Mouse (Mus musculus) kidney, embryonic 15.5 days (tissue): Measurements from ENCODE around the gene Asb13. TPM values are rescaled to one million over a fixed set of nuclear protein-coding genes. Genes with fewer than 3 reads are reported as not detected.

Experiments
- ATAC-seq: fragments of 200-750 bp; cut with Nextera tagmentation; replicated peaks from 2 replicates; pipeline ENCODE4 v1.8.0; 2017; ENCODE audit warnings: moderate TSS enrichment; ENCODE audit not compliant: low FRiP score
- H3K27ac ChIP-seq: fragments of 300-500 bp; sonication (generic); 2 replicates; pipeline ENCODE4 v1.5.1; 2015; ENCODE audit warnings: mild to moderate bottlenecking, inconsistent platforms
- H3K27me3 ChIP-seq: fragments of 300-500 bp; sonication (generic); 2 replicates; pipeline ENCODE4 v1.6.1; 2015; ENCODE audit warnings: inconsistent platforms
- H3K36me3 ChIP-seq: fragments of 300-500 bp; sonication (generic); 2 replicates; pipeline ENCODE4 v1.6.1; 2015; ENCODE audit warnings: inconsistent platforms
- H3K4me1 ChIP-seq: fragments of 300-500 bp; sonication (generic); 2 replicates; pipeline ENCODE4 v1.6.1; 2015; ENCODE audit warnings: inconsistent platforms
- H3K4me2 ChIP-seq: fragments of 300-500 bp; sonication (generic); 2 replicates; pipeline ENCODE4 v1.6.1; 2015; ENCODE audit warnings: moderate library complexity, mild to moderate bottlenecking, inconsistent platforms
- H3K4me3 ChIP-seq: fragments of 300-500 bp; sonication (generic); replicated peaks from 2 replicates; pipeline ENCODE4 v1.5.1; 2015; ENCODE audit warnings: mild to moderate bottlenecking, inconsistent platforms
- H3K9ac ChIP-seq: fragments of 300-500 bp; sonication (generic); 2 replicates; pipeline ENCODE4 v1.6.1; 2015; ENCODE audit warnings: mild to moderate bottlenecking, inconsistent platforms
- H3K9me3 ChIP-seq: fragments of 300-500 bp; sonication (generic); replicated peaks from 2 replicates; pipeline ENCODE4 v1.6.1; 2016; ENCODE audit warnings: inconsistent platforms
- WGBS: fragments of 180-500 bp; shearing (Covaris S2); methylation state at CpG from one replicate; pipeline ENCODE4 v1.1.7; 2015; ENCODE audit warnings: mixed read lengths; 5-methylcytosine and 5-hydroxymethylcytosine counted together
- polyA plus RNA-seq: library from polyadenylated mRNA; unstranded; fragments of >200 nt; fragmentation: Nextera tagmentation; extraction: Ambion mirVana; gene quantifications from 2 replicates; pipeline ENCODE4 v1.2.1, GENCODE M21; 2015

Gene Asb13
- polyA plus RNA-seq, 1 experiment from 2014 or later, result 15.0 TPM

- no peaks in the 10 kb centered on the region for H3K27me3 ChIP-seq
- ATAC-seq, result no peak
- WGBS, result 84% methylated on average over 5 of the region's 5 CpGs
- no peak overlapping the region for H3K9ac ChIP-seq
- H3K27ac ChIP-seq, result no peak overlapping the region
- no peaks in the 10 kb centered on the region for H3K36me3 ChIP-seq
- H3K9me3 ChIP-seq, result no peaks in the 10 kb centered on the region
- H3K4me3 ChIP-seq, result no peak overlapping the region
- no peaks in the 10 kb centered on the region for H3K4me1 ChIP-seq
- no peak overlapping the region for H3K4me2 ChIP-seq
Measured at GRCm38 (mm10) chr13:3667288-3667873, 33.5 kb downstream of the Asb13 start.

- no peak overlapping the region for H3K27ac ChIP-seq
- H3K4me1 ChIP-seq, result no peaks in the 10 kb centered on the region
- no peaks in the 10 kb centered on the region for H3K27me3 ChIP-seq
- no peaks in the 10 kb centered on the region for H3K36me3 ChIP-seq
- H3K9me3 ChIP-seq, result no peaks in the 10 kb centered on the region
- H3K9ac ChIP-seq, result no peak overlapping the region
- ATAC-seq, result no peak
- H3K4me3 ChIP-seq, result no peak overlapping the region
- H3K4me2 ChIP-seq, result no peak overlapping the region
- WGBS, result 95% methylated on average over 3 of the region's 3 CpGs
Measured at GRCm38 (mm10) chr13:3668068-3668467, 34.2 kb downstream of the Asb13 start.

- Histone ChIP-seq H3K4me3 (no peak overlapping the region), H3K36me3 (no peaks in the 10 kb centered on the region), H3K4me2 (no peak overlapping the region), H3K27me3 (no peaks in the 10 kb centered on the region), H3K9me3 (no peaks in the 10 kb centered on the region), H3K9ac (no peak overlapping the region), H3K27ac (no peak overlapping the region), H3K4me1 (no peaks in the 10 kb centered on the region)
- no peak for ATAC-seq
- WGBS, result 92% methylated on average over 1 of the region's 1 CpGs
Measured at GRCm38 (mm10) chr13:3669611-3670010, 35.8 kb downstream of the Asb13 start.

GRCm38 (mm10) chr13:3670039-3670438 is 36.2 kb downstream of the Asb13 start:
- Histone ChIP-seq H3K27ac (no peak overlapping the region), H3K4me3 (no peak overlapping the region), H3K4me1 (no peaks in the 10 kb centered on the region), H3K27me3 (no peaks in the 10 kb centered on the region), H3K4me2 (no peak overlapping the region), H3K36me3 (no peaks in the 10 kb centered on the region), H3K9ac (no peak overlapping the region), H3K9me3 (no peaks in the 10 kb centered on the region)
- peak; percentile 59; the same call in 1 of the 2 replicates for ATAC-seq
- WGBS, result 65% methylated on average over 1 of the region's 1 CpGs

GRCm38 (mm10) chr13:3673151-3673550 is 39.3 kb downstream of the Asb13 start:
- no peaks in the 10 kb centered on the region for H3K9me3 ChIP-seq
- no peaks in the 10 kb centered on the region for H3K4me1 ChIP-seq
- no peaks in the 10 kb centered on the region for H3K36me3 ChIP-seq
- no peak for ATAC-seq
- no peak overlapping the region for H3K27ac ChIP-seq
- H3K4me2 ChIP-seq, result no peak overlapping the region
- 77% methylated on average over 3 of the region's 3 CpGs for WGBS
- no peaks in the 10 kb centered on the region for H3K27me3 ChIP-seq
- H3K9ac ChIP-seq, result no peak overlapping the region
- no peak overlapping the region for H3K4me3 ChIP-seq

GRCm38 (mm10) chr13:3673622-3674021 is 39.8 kb downstream of the Asb13 start:
- no peak overlapping the region for H3K27ac ChIP-seq
- ATAC-seq, result no peak

GRCm38 (mm10) chr13:3675855-3676254 is 42.0 kb downstream of the Asb13 start:
- Histone ChIP-seq H3K9ac (no peak overlapping the region), H3K27me3 (no peaks in the 10 kb centered on the region), H3K4me2 (no peak overlapping the region), H3K36me3 (no peaks in the 10 kb centered on the region), H3K4me3 (no peak overlapping the region), H3K4me1 (no peaks in the 10 kb centered on the region), H3K27ac (no peak overlapping the region), H3K9me3 (no peaks in the 10 kb centered on the region)
- WGBS, result 83% methylated on average over 4 of the region's 4 CpGs
- ATAC-seq, result no peak; the same call in 1 of the 2 replicates

More at GRCm38 (mm10) chr13:3673622-3674021, 39.8 kb downstream of the Asb13 start:
- 73% methylated on average over 4 of the region's 4 CpGs for WGBS
- Histone ChIP-seq H3K36me3 (no peaks in the 10 kb centered on the region), H3K9ac (no peak overlapping the region), H3K9me3 (no peaks in the 10 kb centered on the region), H3K4me2 (no peak overlapping the region), H3K4me1 (no peaks in the 10 kb centered on the region), H3K4me3 (no peak overlapping the region), H3K27me3 (no peaks in the 10 kb centered on the region)

GRCm38 (mm10) chr13:3679098-3679497 is 45.3 kb downstream of the Asb13 start:
- H3K27ac ChIP-seq, result no peak overlapping the region
- no peak for ATAC-seq
- 83% methylated on average over 4 of the region's 4 CpGs for WGBS
- no peaks in the 10 kb centered on the region for H3K27me3 ChIP-seq
- H3K9ac ChIP-seq, result no peak overlapping the region
- no peaks in the 10 kb centered on the region for H3K4me1 ChIP-seq
- H3K9me3 ChIP-seq, result no peaks in the 10 kb centered on the region
- H3K4me3 ChIP-seq, result no peak overlapping the region
- no peaks in the 10 kb centered on the region for H3K36me3 ChIP-seq
- H3K4me2 ChIP-seq, result no peak overlapping the region

- WGBS, result 69% methylated on average over 1 of the region's 1 CpGs
- no peak overlapping the region for H3K27ac ChIP-seq
- ATAC-seq, result no peak
- H3K36me3 ChIP-seq, result no peaks in the 10 kb centered on the region
- no peaks in the 10 kb centered on the region for H3K4me1 ChIP-seq
- H3K27me3 ChIP-seq, result no peaks in the 10 kb centered on the region
- no peaks in the 10 kb centered on the region for H3K9me3 ChIP-seq
- no peak overlapping the region for H3K9ac ChIP-seq
- H3K4me3 ChIP-seq, result no peak overlapping the region
- no peak overlapping the region for H3K4me2 ChIP-seq
Measured at GRCm38 (mm10) chr13:3686306-3686705, 52.5 kb downstream of the Asb13 start.

GRCm38 (mm10) chr13:3694599-3695343 is 60.9 kb downstream of the Asb13 start:
- peak; percentile 97 for ATAC-seq
- WGBS, result 18% methylated on average over 11 of the region's 11 CpGs
- Histone ChIP-seq H3K4me1 (peaks cover 13% of the 10 kb centered on the region), H3K27ac (peak overlapping the region; percentile 78), H3K27me3 (no peaks in the 10 kb centered on the region), H3K9ac (no peak overlapping the region), H3K4me2 (peak overlapping the region; percentile 32; the same call in 1 of the 2 replicates), H3K4me3 (no peak overlapping the region), H3K9me3 (no peaks in the 10 kb centered on the region), H3K36me3 (no peaks in the 10 kb centered on the region)

- H3K27ac ChIP-seq, result no peak overlapping the region
- H3K36me3 ChIP-seq, result no peaks in the 10 kb centered on the region
- 85% methylated on average over 8 of the region's 8 CpGs for WGBS
- H3K4me1 ChIP-seq, result peaks cover 16% of the 10 kb centered on the region
- no peak for ATAC-seq
- H3K4me2 ChIP-seq, result no peak overlapping the region
- H3K9ac ChIP-seq, result no peak overlapping the region
- no peak overlapping the region for H3K4me3 ChIP-seq
- H3K27me3 ChIP-seq, result no peaks in the 10 kb centered on the region
- H3K9me3 ChIP-seq, result no peaks in the 10 kb centered on the region
Measured at GRCm38 (mm10) chr13:3696977-3697735, 63.3 kb downstream of the Asb13 start.

GRCm38 (mm10) chr13:3700752-3701151 is 66.9 kb downstream of the Asb13 start:
- no peaks in the 10 kb centered on the region for H3K36me3 ChIP-seq
- H3K4me2 ChIP-seq, result no peak overlapping the region
- H3K4me1 ChIP-seq, result 0 out of 2 replicates have a peak, but pooled peaks cover 3% of the 10 kb centered on the region
- no peaks in the 10 kb centered on the region for H3K9me3 ChIP-seq
- no peaks in the 10 kb centered on the region for H3K27me3 ChIP-seq
- H3K27ac ChIP-seq, result peak overlapping the region; percentile 57
- no peak overlapping the region for H3K9ac ChIP-seq
- ATAC-seq, result peak; percentile 52; the same call in 1 of the 2 replicates
- H3K4me3 ChIP-seq, result no peak overlapping the region
- WGBS, result 56% methylated on average over 4 of the region's 4 CpGs
